Mouse (Mus musculus) left cerebral cortex, postnatal 14 days (tissue): ENCODE results near the gene Gm20696. TPM values are rescaled to one million over a fixed set of nuclear protein-coding genes. Genes with fewer than 3 reads are reported as not detected.

ENCODE experiments used
- DNase-seq, 2 experiments: peaks; one replicate each; pipeline ENCODE4 v3.0.0; 2021 to 2022; ENCODE audit warnings: low spot score in 2 of 2, mixed read lengths in 1 of 2
- intact Hi-C: fragments of 180-260 bp; cut with DNase I; formaldehyde crosslinking; loops from one replicate; pipeline ENCODE4 v1.15.1; 2025
- total RNA-seq, 2 experiments: library from RNA; stranded (reverse); gene quantifications; 2 replicates each; pipeline ENCODE4 v1.2.3; 2021

Gm20696 gene
- total RNA-seq, 2 experiments from 2014 or later = 5.3 to 6.3 TPM

DNA sequence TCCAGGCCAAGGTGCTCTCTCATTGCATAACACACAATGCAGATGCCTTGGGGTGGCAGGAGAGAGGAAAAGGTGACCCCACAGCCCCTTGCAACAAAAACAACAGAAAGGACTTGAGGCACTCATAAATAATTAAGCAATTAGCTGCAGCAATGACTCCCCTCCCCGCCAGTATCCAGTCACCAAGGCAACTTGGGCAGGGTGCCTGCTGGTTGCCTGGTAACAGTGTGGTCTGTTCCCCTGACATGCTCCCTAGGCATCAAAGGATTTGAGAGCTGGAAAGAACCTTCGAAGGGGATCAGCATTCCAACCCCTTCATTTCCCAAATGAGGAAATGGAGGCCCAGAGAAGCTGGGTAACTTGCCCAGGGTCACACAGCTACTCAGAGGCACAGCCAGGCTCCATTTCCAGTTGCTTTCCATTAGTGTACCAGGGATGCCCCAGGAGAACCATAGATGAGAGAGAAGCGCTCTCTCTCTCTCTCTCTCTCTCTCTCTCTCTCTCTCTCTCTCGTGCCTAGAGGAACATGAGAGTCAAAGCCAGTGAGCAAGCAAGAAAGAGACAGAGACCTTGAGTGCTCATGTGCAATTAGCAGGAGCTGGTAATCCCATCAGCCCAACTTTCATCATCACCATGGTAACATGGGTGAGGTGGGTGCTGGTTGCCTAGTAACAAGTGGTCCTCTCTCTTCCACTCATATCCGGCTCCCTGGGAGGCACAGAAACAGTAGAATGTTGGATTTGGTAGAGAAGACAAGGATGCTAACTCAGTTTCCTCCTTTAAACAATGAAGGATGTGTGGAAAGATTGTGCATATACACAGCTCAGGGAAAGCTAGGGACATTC lies 3.1 kb upstream of the Gm20696 start:
- intact Hi-C loops = no loop called here

DNA sequence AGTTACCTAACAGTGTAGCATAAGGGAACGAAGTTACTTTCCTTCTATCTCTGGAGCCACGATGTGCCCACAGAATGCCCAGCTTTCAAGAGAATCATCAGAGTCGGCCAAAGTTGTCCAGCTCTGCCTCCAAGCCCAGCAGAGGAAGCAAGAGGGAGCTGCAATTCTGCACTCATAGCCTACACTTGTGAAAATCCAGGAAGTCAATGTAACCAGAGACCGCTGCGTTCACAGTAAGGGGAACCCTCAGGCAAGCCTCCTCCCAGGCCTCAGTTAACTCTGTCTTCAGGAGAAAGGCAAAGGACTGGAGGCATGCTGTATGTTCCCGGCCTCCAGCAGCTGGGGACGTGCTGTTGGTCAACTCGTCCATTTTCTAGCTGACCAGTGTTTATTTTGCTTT lies 693 bp upstream of the Gm20696 start:
- intact Hi-C loops = no loop called here
- DNase-seq = no peak

More for the DNA sequence above, 3.1 kb upstream of the Gm20696 start:
- DNase-seq = peak; percentile 80 to 89

DNA sequence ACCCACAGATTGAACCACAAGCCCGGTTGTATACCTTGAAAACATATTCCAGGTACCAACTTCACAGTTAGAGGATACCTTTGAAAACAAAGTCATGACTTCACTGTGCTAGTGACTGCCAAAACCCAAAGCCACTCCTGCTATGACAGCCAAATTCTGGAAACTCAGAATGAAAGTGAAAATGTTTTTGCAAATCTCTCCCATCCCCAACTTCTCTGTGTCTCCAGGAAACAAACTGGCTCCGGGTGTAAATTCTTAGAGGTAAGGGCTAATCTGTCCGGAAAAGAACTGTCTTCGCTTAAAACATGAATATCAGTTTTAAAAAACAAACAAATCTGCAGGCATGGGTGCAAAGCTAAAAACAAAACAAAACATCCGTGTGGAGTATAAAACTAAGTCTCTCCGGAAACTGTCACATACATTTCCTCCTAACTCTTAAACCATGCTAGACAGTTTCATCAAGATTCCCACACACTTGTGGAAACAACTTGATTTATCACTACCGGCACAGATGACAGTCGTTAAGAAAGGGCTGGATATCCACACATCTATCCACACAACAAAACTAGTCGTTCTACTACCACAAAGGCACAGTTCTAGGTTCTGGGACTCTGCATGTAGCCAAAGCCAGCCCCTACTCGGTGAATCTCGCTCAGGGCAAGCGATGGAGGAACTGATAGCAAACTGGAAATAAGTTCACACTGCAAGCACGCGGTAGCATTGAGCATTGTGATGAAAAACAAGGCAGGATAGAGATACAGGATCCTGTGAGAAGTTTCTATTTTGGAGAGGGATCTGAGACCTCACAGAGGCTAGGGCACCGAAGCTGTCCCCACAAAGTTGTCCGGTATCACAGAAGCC lies 910 bp downstream of the Gm20696 start:
- intact Hi-C loops = no loop called here
- DNase-seq = no peak

- DNase-seq = no peak
- intact Hi-C loops = no loop called here
These were observed 3.4 kb downstream of the Gm20696 start for GRCm38 (mm10) chr6:99663232-99663631.

GRCm38 (mm10) chr6:99660443-99660842 lies 6.2 kb downstream of the Gm20696 start:
- DNase-seq = no peak
- intact Hi-C loops = no loop called here

GRCm38 (mm10) chr6:99658586-99658985 lies 8.0 kb downstream of the Gm20696 start:
- DNase-seq = no peak
- intact Hi-C loops = loop anchor here (10.0 kb wide), 1 partner anchor 126 kb away; no protein-coding TSS in a partner anchor

- DNase-seq = no peak
- intact Hi-C loops = loop anchor here (10.0 kb wide), 1 partner anchor 129 kb away; no protein-coding TSS in a partner anchor
These were observed 10.5 kb downstream of the Gm20696 start for GRCm38 (mm10) chr6:99656088-99656487.

GRCm38 (mm10) chr6:99655488-99655887 lies 11.1 kb downstream of the Gm20696 start:
- intact Hi-C loops = loop anchor here (10.0 kb wide), 1 partner anchor 129 kb away; no protein-coding TSS in a partner anchor
- DNase-seq = no peak

DNA sequence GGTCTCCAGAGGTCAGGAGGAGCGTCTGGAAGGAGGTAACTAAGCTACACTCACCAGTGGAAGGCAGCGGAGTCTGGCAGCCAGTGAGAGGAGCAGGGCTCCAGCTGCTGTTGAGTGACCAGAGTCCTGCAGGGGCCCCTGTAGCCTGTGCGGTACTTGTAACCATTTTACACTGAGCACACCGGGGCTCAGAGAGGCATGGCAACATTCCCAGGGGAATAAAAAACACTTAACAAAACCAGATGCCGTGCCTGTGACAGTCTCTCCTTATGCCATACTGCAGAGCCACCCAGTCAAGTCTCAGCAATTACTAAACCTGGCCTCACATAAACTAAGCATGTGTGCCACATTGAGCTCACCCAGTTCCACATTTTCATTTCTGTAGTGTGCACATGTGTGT lies 12.3 kb downstream of the Gm20696 start:
- no peak for DNase-seq
- intact Hi-C loops = loop anchor here (10.0 kb wide), 1 partner anchor 130 kb away; no protein-coding TSS in a partner anchor

- intact Hi-C loops = loop anchor here (10.0 kb wide), 1 partner anchor 132 kb away; no protein-coding TSS in a partner anchor
These were observed 14.3 kb downstream of the Gm20696 start for GRCm38 (mm10) chr6:99652341-99652740.

GRCm38 (mm10) chr6:99649307-99649706 lies 17.3 kb downstream of the Gm20696 start:
- intact Hi-C loops = no loop called here
- DNase-seq = no peak

More at GRCm38 (mm10) chr6:99652341-99652740, 14.3 kb downstream of the Gm20696 start:
- DNase-seq = no peak

- intact Hi-C loops = no loop called here
- DNase-seq = no peak
These were observed 20.3 kb downstream of the Gm20696 start for GRCm38 (mm10) chr6:99646344-99646743.

- intact Hi-C loops = no loop called here
- DNase-seq = no peak
These were observed 21.7 kb downstream of the Gm20696 start for GRCm38 (mm10) chr6:99644876-99645275.

DNA sequence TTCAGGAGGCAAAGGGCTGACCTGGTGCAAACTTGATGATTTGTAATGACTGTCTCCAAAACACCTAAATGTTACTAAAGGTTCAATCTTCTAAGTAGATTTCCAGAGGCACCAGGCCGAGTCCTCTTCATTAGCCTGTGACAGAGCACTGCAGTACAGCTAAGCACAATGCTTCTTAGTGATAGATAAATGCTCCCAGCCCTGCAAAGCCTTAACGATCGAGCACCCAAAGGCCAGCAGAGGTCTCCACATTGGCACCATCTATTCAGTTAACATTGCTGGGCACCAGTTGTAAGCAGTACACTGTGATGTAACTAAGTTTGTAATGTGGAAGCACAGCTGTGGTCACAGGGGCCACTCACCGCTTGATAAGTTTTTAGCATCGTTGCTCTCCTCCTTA lies 22.2 kb downstream of the Gm20696 start:
- intact Hi-C loops = no loop called here
- no peak for DNase-seq

GRCm38 (mm10) chr6:99643439-99644199 lies 23.0 kb downstream of the Gm20696 start:
- intact Hi-C loops = no loop called here
- DNase-seq = no peak

DNA sequence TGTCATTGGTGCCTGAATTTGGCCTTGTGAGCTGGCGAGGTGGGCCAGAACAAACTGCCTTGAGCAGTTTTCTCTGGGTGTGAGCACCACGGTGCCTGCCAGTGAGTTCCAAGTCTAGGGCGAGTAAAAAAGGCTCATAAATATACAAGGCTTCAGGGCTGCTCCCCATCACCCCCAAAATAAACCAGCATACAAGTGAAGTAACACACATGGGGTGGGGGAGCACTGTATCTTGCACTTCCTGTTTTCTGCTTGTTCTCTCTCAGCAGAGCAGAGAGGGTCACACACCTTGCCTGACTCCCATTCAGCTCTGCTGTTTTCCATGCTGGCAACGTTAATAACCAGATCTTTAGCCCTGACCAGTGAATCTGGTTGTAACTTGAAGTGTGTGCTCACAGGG lies 29.1 kb downstream of the Gm20696 start:
- intact Hi-C loops = no loop called here
- no peak for DNase-seq

- no peak for DNase-seq
- intact Hi-C loops = no loop called here
These were observed 29.8 kb downstream of the Gm20696 start for GRCm38 (mm10) chr6:99636801-99637200.

GRCm38 (mm10) chr6:99636121-99636520 lies 30.5 kb downstream of the Gm20696 start:
- no peak for DNase-seq

More at GRCm38 (mm10) chr6:99636121-99636520, 30.5 kb downstream of the Gm20696 start:
- intact Hi-C loops = no loop called here
